Mouse (Mus musculus) central nervous system, embryonic 14 days (tissue): ENCODE measurements around the gene Cnmd. TPM values are rescaled to one million over a fixed set of nuclear protein-coding genes. Genes with fewer than 3 reads are reported as not detected.

ENCODE experiments used
- polyA plus RNA-seq: library from polyadenylated mRNA; depleted of rRNA; stranded (reverse); fragments of >200 nt; gene quantifications from 2 replicates; pipeline ENCODE4 v1.2.3, GENCODE M21; 2012; rRNA removed

Gene Cnmd
- polyA plus RNA-seq, result 15.8 and 145 TPM in 2 replicates

DNA sequence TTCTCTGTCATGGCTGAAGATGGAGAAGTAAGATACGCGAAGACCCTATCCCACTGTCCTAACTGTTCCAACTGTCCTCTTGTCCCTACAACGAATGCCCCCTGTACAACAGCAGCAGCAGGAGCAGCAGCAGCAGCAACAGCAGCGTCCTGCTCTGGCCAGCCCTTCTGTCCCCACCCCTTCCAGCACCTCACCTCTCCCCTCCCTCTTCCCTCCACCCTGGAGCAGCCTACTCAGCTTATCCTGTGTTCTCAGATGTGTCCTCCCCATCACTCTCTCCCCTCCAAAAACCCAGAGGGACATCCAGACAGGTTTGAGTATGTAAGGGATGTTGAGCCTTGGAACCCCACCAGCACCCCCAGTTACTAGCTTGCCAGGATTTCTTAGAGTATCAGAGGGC, at the start of gene Cnmd:
Gene Cnmd, minus strand, starts transcription at position 170 of the 400 bp plus-strand sequence.

Other genes starting within 250 kb of the Cnmd start
- gene Kbtbd7, start 235.7 kb downstream of the Cnmd start, polyA plus RNA-seq, result 13.0 and 15.8 TPM in 2 replicates
- gene Kbtbd6, start 210.3 kb downstream of the Cnmd start, polyA plus RNA-seq, result 2.0 and 3.0 TPM in 2 replicates
- 5.5 and 6.8 TPM in 2 replicates for gene Elf1, start 181.0 kb downstream of the Cnmd start, polyA plus RNA-seq
- gene Wbp4, start 180.7 kb downstream of the Cnmd start, polyA plus RNA-seq, result 24.2 and 28.2 TPM in 2 replicates
- 62.8 and 69.9 TPM in 2 replicates for gene Sugt1, start 74.5 kb downstream of the Cnmd start, polyA plus RNA-seq
- gene Pcdh8, start 109.1 kb upstream of the Cnmd start, polyA plus RNA-seq, result 49.6 and 50.9 TPM in 2 replicates